Mouse (Mus musculus): ENCODE results near the gene Syne3.

The Syne3 gene

GRCm38 (mm10) chr12:105025271-105025946, 15.8 kb upstream of the Syne3 start:
- peak; percentile 83 to 89 for DNase-seq

- DNase-seq: no peak
These were observed 13.2 kb upstream of the Syne3 start for GRCm38 (mm10) chr12:105022776-105023175.

GRCm38 (mm10) chr12:105022141-105022540, 12.5 kb upstream of the Syne3 start:
- DNase-seq: peak; percentile 41 to 73

GRCm38 (mm10) chr12:105021441-105022069, 11.9 kb upstream of the Syne3 start:
- no peak for DNase-seq

- peak; percentile 49 to 65 for DNase-seq
These were observed 10.0 kb upstream of the Syne3 start for GRCm38 (mm10) chr12:105019359-105020219.

- peak; percentile 54 for DNase-seq
These were observed 7.0 kb upstream of the Syne3 start for GRCm38 (mm10) chr12:105016639-105017038.

- peak in 1 of 2 experiments; percentile 43 for DNase-seq
These were observed 6.6 kb upstream of the Syne3 start for GRCm38 (mm10) chr12:105016199-105016598.

- no peak for DNase-seq
These were observed 3.5 kb upstream of the Syne3 start for GRCm38 (mm10) chr12:105013065-105013464.

- no peak for DNase-seq
These were observed 2.7 kb upstream of the Syne3 start for GRCm38 (mm10) chr12:105012314-105012713.

GRCm38 (mm10) chr12:105011589-105011988, 2.0 kb upstream of the Syne3 start:
- no peak for DNase-seq

GRCm38 (mm10) chr12:105010213-105010790, 693 bp upstream of the Syne3 start:
- DNase-seq: no peak

GRCm38 (mm10) chr12:105008752-105009178, 844 bp downstream of the Syne3 start:
- DNase-seq: no peak

GRCm38 (mm10) chr12:105008150-105008549, 1.5 kb downstream of the Syne3 start:
- no peak for DNase-seq

- no peak for DNase-seq
These were observed 4.0 kb downstream of the Syne3 start for GRCm38 (mm10) chr12:105005715-105005972.

- no peak for DNase-seq
These were observed 4.5 kb downstream of the Syne3 start for GRCm38 (mm10) chr12:105004956-105005714.

- no peak for DNase-seq
These were observed 5.9 kb downstream of the Syne3 start for GRCm38 (mm10) chr12:105003715-105004114.

- DNase-seq: no peak
These were observed 6.5 kb downstream of the Syne3 start for GRCm38 (mm10) chr12:105003158-105003557.

GRCm38 (mm10) chr12:105002340-105003132, 7.1 kb downstream of the Syne3 start:
- no peak for DNase-seq

GRCm38 (mm10) chr12:105001317-105001716, 8.3 kb downstream of the Syne3 start:
- no peak for DNase-seq

- DNase-seq: no peak
These were observed 8.9 kb downstream of the Syne3 start for GRCm38 (mm10) chr12:105000487-105001283.

- no peak for DNase-seq
These were observed 10.4 kb downstream of the Syne3 start for GRCm38 (mm10) chr12:104999171-104999570.
